In genomic region chr16:33062682-33063131, GRCm38 (mm10) we compare ENCODE assay signal across 8 mouse cellular contexts. TPM values are rescaled to one million over a fixed set of nuclear protein-coding genes. Genes with fewer than 3 reads are reported as not detected.
DNase-seq lines count a peak whose midpoint lies in the region; ATAC-seq and TF ChIP-seq lines count a peak whose summit lies in the region.

No protein-coding gene starts in this region.

- no peak; the same call in 1 of the 2 replicates for ATAC-seq in hindbrain, embryonic 14.5 days (ENCODE audit: low FRiP score)
- ATAC-seq in midbrain, embryonic 11.5 days (ENCODE audit: low FRiP score): no peak

- under 1% methylated on average over 35 of the region's 35 CpGs for WGBS in embryonic facial prominence, embryonic 10.5 days
- WGBS in hindbrain, embryonic 14.5 days: under 1% methylated on average over 35 of the region's 35 CpGs
- under 1% methylated on average over 35 of the region's 35 CpGs for WGBS in limb, embryonic 10.5 days
- under 1% methylated on average over 34 of the region's 35 CpGs for WGBS in midbrain, embryonic 11.5 days

- peak; percentile 70 for DNase-seq in cerebellum, adult 9-10 months
- DNase-seq in cerebellum, adult 11-12 months: no peak
- DNase-seq in embryonic facial prominence, embryonic 10.5 days (ENCODE audit: low spot score): no peak
- DNase-seq in hindbrain, embryonic 14.5 days (ENCODE audit: low spot score): peak; percentile 34
- no peak for DNase-seq in limb, embryonic 10.5 days (ENCODE audit: low spot score)
- DNase-seq in midbrain, embryonic 11.5 days (ENCODE audit: low spot score, missing footprints): peak; percentile 96
- DNase-seq in testis, postnatal 10 days (ENCODE audit: low spot score): peak; percentile 78

- H3K4me3 ChIP-seq in E14TG2a.4 (replicated peaks; ENCODE audit: low read length): peak overlapping the region; percentile 90
- peak overlapping the region; percentile 91 for H3K4me3 ChIP-seq in embryonic facial prominence, embryonic 10.5 days
- peak overlapping the region; percentile 87 for H3K4me3 ChIP-seq in hindbrain, embryonic 14.5 days (replicated peaks; ENCODE audit: low read length)
- H3K4me3 ChIP-seq in limb, embryonic 10.5 days: peak overlapping the region; percentile 87
- peak overlapping the region; percentile 85 for H3K4me3 ChIP-seq in midbrain, embryonic 11.5 days (ENCODE audit: low read depth, low read length)

- H3K9ac ChIP-seq in hindbrain, embryonic 14.5 days: peak overlapping the region; percentile 82
- peak overlapping the region; percentile 86 for H3K9ac ChIP-seq in midbrain, embryonic 11.5 days (ENCODE audit: low read length)

- peak overlapping the region; percentile 89 for H3K27ac ChIP-seq in embryonic facial prominence, embryonic 10.5 days (replicated peaks)
- H3K27ac ChIP-seq in hindbrain, embryonic 14.5 days: peak overlapping the region; percentile 84
- H3K27ac ChIP-seq in limb, embryonic 10.5 days: peak overlapping the region; percentile 90
- peak overlapping the region; percentile 76 for H3K27ac ChIP-seq in midbrain, embryonic 11.5 days (ENCODE audit: low read depth, low read length)

- H3K36me3 ChIP-seq in E14TG2a.4 (ENCODE audit: insufficient read depth, low read length): peaks cover 52% of the 10 kb centered on the region
- H3K36me3 ChIP-seq in embryonic facial prominence, embryonic 10.5 days (replicated peaks): peaks cover 48% of the 10 kb centered on the region
- H3K36me3 ChIP-seq in hindbrain, embryonic 14.5 days (replicated peaks; ENCODE audit: control insufficient read depth, insufficient read depth): peaks cover 38% of the 10 kb centered on the region
- H3K36me3 ChIP-seq in limb, embryonic 10.5 days: peaks cover 45% of the 10 kb centered on the region
- peaks cover 12% of the 10 kb centered on the region; the same call in 1 of the 2 replicates for H3K36me3 ChIP-seq in midbrain, embryonic 11.5 days (ENCODE audit: control insufficient read depth, insufficient read depth, low read length)

- TF ChIP-seq CTCF in E14TG2a.4 (conservative IDR thresholded peaks at IDR 0.05; ENCODE audit: low read length): no peak

- H3K9me3 ChIP-seq in E14TG2a.4 (ENCODE audit: low read length): no peaks in the 10 kb centered on the region
- no peaks in the 10 kb centered on the region for H3K9me3 ChIP-seq in embryonic facial prominence, embryonic 10.5 days
- H3K9me3 ChIP-seq in hindbrain, embryonic 14.5 days (ENCODE audit: control insufficient read depth, low read length): no peaks in the 10 kb centered on the region
- H3K9me3 ChIP-seq in limb, embryonic 10.5 days (replicated peaks): no peaks in the 10 kb centered on the region
- H3K9me3 ChIP-seq in midbrain, embryonic 11.5 days (ENCODE audit: control insufficient read depth, low read length): no peaks in the 10 kb centered on the region

- peaks cover 8% of the 10 kb centered on the region for H3K27me3 ChIP-seq in E14TG2a.4 (ENCODE audit: insufficient read depth, low read length)
- H3K27me3 ChIP-seq in embryonic facial prominence, embryonic 10.5 days (replicated peaks; ENCODE audit: low read depth, poor library complexity, severe bottlenecking): no peaks in the 10 kb centered on the region
- H3K27me3 ChIP-seq in hindbrain, embryonic 14.5 days (ENCODE audit: control insufficient read depth, insufficient read depth, low read length): no peaks in the 10 kb centered on the region
- no peaks in the 10 kb centered on the region for H3K27me3 ChIP-seq in limb, embryonic 10.5 days (ENCODE audit: low read depth, poor library complexity, severe bottlenecking)
- no peaks in the 10 kb centered on the region for H3K27me3 ChIP-seq in midbrain, embryonic 11.5 days (ENCODE audit: control insufficient read depth, insufficient read depth, low read length)

- peaks cover 56% of the 10 kb centered on the region for H3K4me1 ChIP-seq in E14TG2a.4 (replicated peaks; ENCODE audit: low read depth, low read length)
- H3K4me1 ChIP-seq in embryonic facial prominence, embryonic 10.5 days: peaks cover 40% of the 10 kb centered on the region
- H3K4me1 ChIP-seq in hindbrain, embryonic 14.5 days (replicated peaks; ENCODE audit: control insufficient read depth, insufficient read depth, low read length): peaks cover 27% of the 10 kb centered on the region
- H3K4me1 ChIP-seq in limb, embryonic 10.5 days: peaks cover 27% of the 10 kb centered on the region
- peaks cover 21% of the 10 kb centered on the region for H3K4me1 ChIP-seq in midbrain, embryonic 11.5 days (ENCODE audit: control insufficient read depth, insufficient read depth, low read length)

- H3K4me2 ChIP-seq in hindbrain, embryonic 14.5 days (replicated peaks): peak overlapping the region; percentile 62
- H3K4me2 ChIP-seq in midbrain, embryonic 11.5 days: peak overlapping the region; percentile 82

RNA-seq across cellular contexts. Expression of gene Lmln, which starts 0.4 kb away (rescaled TPM):
- polyA plus RNA-seq in embryonic facial prominence, embryonic 10.5 days (2016; fragmentation: Nextera tagmentation; extraction: Ambion mirVana): 2.6 and 3.7 TPM in 2 replicates
- 3.8 and 4.5 TPM in 2 replicates for polyA plus RNA-seq in hindbrain, embryonic 14.5 days (2014; fragmentation: Nextera tagmentation; extraction: Ambion mirVana)
- 1.8 and 2.3 TPM in 2 replicates for polyA plus RNA-seq in limb, embryonic 10.5 days (2016; fragmentation: Nextera tagmentation; extraction: Ambion mirVana)
- 2.7 and 3.3 TPM in 2 replicates for polyA plus RNA-seq in midbrain, embryonic 11.5 days (2014; fragmentation: Nextera tagmentation; extraction: Ambion mirVana)

RNA-seq across cellular contexts. Expression of gene Rpl35a, which starts 6.5 kb away (rescaled TPM):
- 1,025 and 1,052 TPM in 2 replicates for polyA plus RNA-seq in embryonic facial prominence, embryonic 10.5 days (2016; fragmentation: Nextera tagmentation; extraction: Ambion mirVana)
- polyA plus RNA-seq in hindbrain, embryonic 14.5 days (2014; fragmentation: Nextera tagmentation; extraction: Ambion mirVana): 450 and 532 TPM in 2 replicates
- polyA plus RNA-seq in limb, embryonic 10.5 days (2016; fragmentation: Nextera tagmentation; extraction: Ambion mirVana): 980 and 1,183 TPM in 2 replicates
- 809 and 861 TPM in 2 replicates for polyA plus RNA-seq in midbrain, embryonic 11.5 days (2014; fragmentation: Nextera tagmentation; extraction: Ambion mirVana)

RNA-seq across cellular contexts. Expression of gene Iqcg, which starts 6.7 kb away (rescaled TPM):
- 2.1 and 3.6 TPM in 2 replicates for polyA plus RNA-seq in embryonic facial prominence, embryonic 10.5 days (2016; fragmentation: Nextera tagmentation; extraction: Ambion mirVana)
- polyA plus RNA-seq in hindbrain, embryonic 14.5 days (2014; fragmentation: Nextera tagmentation; extraction: Ambion mirVana): 6.5 and 7.7 TPM in 2 replicates
- polyA plus RNA-seq in limb, embryonic 10.5 days (2016; fragmentation: Nextera tagmentation; extraction: Ambion mirVana): 1.8 and 2.5 TPM in 2 replicates
- polyA plus RNA-seq in midbrain, embryonic 11.5 days (2014; fragmentation: Nextera tagmentation; extraction: Ambion mirVana): 5.7 and 6.5 TPM in 2 replicates

Comparison
In these comparisons a context has a peak if more than half of its experiments do, and no peak if none do; other contexts are left out.
1. DNase-seq: peak in cerebellum, adult 9-10 months (single experiment), hindbrain, embryonic 14.5 days (single experiment), midbrain, embryonic 11.5 days (single experiment) and testis, postnatal 10 days (single experiment); none in cerebellum, adult 11-12 months (single experiment), embryonic facial prominence, embryonic 10.5 days (single experiment) and limb, embryonic 10.5 days (single experiment).
2. Peak in every context shown above with its lines, with median percentiles within 50 percentile points of each other: H3K4me3 ChIP-seq and H3K27ac ChIP-seq.